Mouse (Mus musculus) embryonic facial prominence, embryonic 15.5 days (tissue): ENCODE measurements at regions not wholly inside any gene's neighbourhood (a gene's known extent, or its start where the extent isn't known, plus 50 kb on each side); places are given as distances from the start of the nearest gene placed in this dataset.

Experiments used
- ATAC-seq: fragments of 200-750 bp; cut with Nextera tagmentation; 2 replicates; pipeline ENCODE4 v1.8.0; 2017; ENCODE audit warnings: low read depth, moderate TSS enrichment; ENCODE audit not compliant: insufficient number of reproducible peaks, low FRiP score, low TSS enrichment
- H3K27ac ChIP-seq: fragments of 300-500 bp; sonication (generic); replicated peaks from 2 replicates; pipeline ENCODE4 v1.5.1; 2015; ENCODE audit warnings: mild to moderate bottlenecking, inconsistent platforms
- H3K27me3 ChIP-seq: fragments of 300-500 bp; sonication (generic); 2 replicates; pipeline ENCODE4 v1.6.1; 2015; ENCODE audit warnings: inconsistent platforms
- H3K36me3 ChIP-seq: fragments of 300-500 bp; sonication (generic); 2 replicates; pipeline ENCODE4 v1.6.1; 2015; ENCODE audit warnings: mild to moderate bottlenecking, inconsistent platforms
- H3K4me1 ChIP-seq: fragments of 300-500 bp; sonication (generic); 2 replicates; pipeline ENCODE4 v1.6.1; 2015; ENCODE audit warnings: inconsistent platforms
- H3K4me2 ChIP-seq: fragments of 300-500 bp; sonication (generic); replicated peaks from 2 replicates; pipeline ENCODE4 v1.6.1; 2015; ENCODE audit warnings: mild to moderate bottlenecking, inconsistent platforms
- H3K4me3 ChIP-seq: fragments of 300-500 bp; sonication (generic); replicated peaks from 2 replicates; pipeline ENCODE4 v1.5.1; 2015; ENCODE audit warnings: mild to moderate bottlenecking, inconsistent platforms
- H3K9ac ChIP-seq: fragments of 300-500 bp; sonication (generic); 2 replicates; pipeline ENCODE4 v1.6.1; 2015; ENCODE audit warnings: inconsistent platforms
- H3K9me3 ChIP-seq: fragments of 300-500 bp; sonication (generic); replicated peaks from 2 replicates; pipeline ENCODE4 v1.6.1; 2016; ENCODE audit warnings: inconsistent platforms
- WGBS: fragments of 180-500 bp; shearing (Covaris S2); methylation state at CpG from one replicate; pipeline ENCODE4 v1.1.7; 2015; 5-methylcytosine and 5-hydroxymethylcytosine counted together

- Histone ChIP-seq H3K27ac (no peak overlapping the region), H3K9ac (no peak overlapping the region), H3K4me3 (no peak overlapping the region), H3K9me3 (no peaks in the 10 kb centered on the region), H3K4me1 (no peaks in the 10 kb centered on the region), H3K4me2 (no peak overlapping the region), H3K27me3 (no peaks in the 10 kb centered on the region), H3K36me3 (no peaks in the 10 kb centered on the region)
- WGBS: 91% methylated on average over 1 of the region's 1 CpGs
- no peak for ATAC-seq
Observed at GRCm38 (mm10) chr12:32653096-32653495, 166.2 kb upstream of the Nampt start.

- no peaks in the 10 kb centered on the region for H3K9me3 ChIP-seq
- 76% methylated on average over 2 of the region's 2 CpGs for WGBS
- no peak overlapping the region for H3K4me2 ChIP-seq
- no peaks in the 10 kb centered on the region for H3K36me3 ChIP-seq
- no peaks in the 10 kb centered on the region for H3K4me1 ChIP-seq
- H3K9ac ChIP-seq: no peak overlapping the region
- no peak overlapping the region for H3K4me3 ChIP-seq
- no peak overlapping the region for H3K27ac ChIP-seq
- ATAC-seq: no peak
- H3K27me3 ChIP-seq: no peaks in the 10 kb centered on the region
Observed at GRCm38 (mm10) chr12:32656194-32656593, 163.2 kb upstream of the Nampt start.

GRCm38 (mm10) chr12:32661782-32662413 lies 157.4 kb upstream of the Nampt start:
- ATAC-seq: no peak
- Histone ChIP-seq H3K27me3 (no peaks in the 10 kb centered on the region), H3K9me3 (no peaks in the 10 kb centered on the region), H3K9ac (no peak overlapping the region), H3K4me3 (no peak overlapping the region), H3K27ac (no peak overlapping the region), H3K36me3 (no peaks in the 10 kb centered on the region), H3K4me1 (no peaks in the 10 kb centered on the region), H3K4me2 (no peak overlapping the region)
- WGBS: 63% methylated on average over 8 of the region's 8 CpGs

GRCm38 (mm10) chr12:32666040-32666439 lies 153.3 kb upstream of the Nampt start:
- Histone ChIP-seq H3K4me3 (no peak overlapping the region), H3K27me3 (no peaks in the 10 kb centered on the region), H3K4me1 (no peaks in the 10 kb centered on the region), H3K9me3 (no peaks in the 10 kb centered on the region), H3K4me2 (no peak overlapping the region), H3K27ac (no peak overlapping the region), H3K9ac (no peak overlapping the region), H3K36me3 (no peaks in the 10 kb centered on the region)
- 70% methylated on average over 1 of the region's 1 CpGs for WGBS
- ATAC-seq: no peak

GRCm38 (mm10) chr12:32677908-32678307 lies 141.4 kb upstream of the Nampt start:
- 67% methylated on average over 1 of the region's 1 CpGs for WGBS
- no peak for ATAC-seq
- H3K36me3 ChIP-seq: no peaks in the 10 kb centered on the region
- H3K4me2 ChIP-seq: no peak overlapping the region
- H3K4me1 ChIP-seq: no peaks in the 10 kb centered on the region
- H3K4me3 ChIP-seq: no peak overlapping the region
- H3K9me3 ChIP-seq: no peaks in the 10 kb centered on the region
- H3K9ac ChIP-seq: no peak overlapping the region
- no peak overlapping the region for H3K27ac ChIP-seq
- no peaks in the 10 kb centered on the region for H3K27me3 ChIP-seq

- no peaks in the 10 kb centered on the region for H3K27me3 ChIP-seq
- no peak overlapping the region for H3K4me2 ChIP-seq
- no peak overlapping the region for H3K4me3 ChIP-seq
- H3K4me1 ChIP-seq: no peaks in the 10 kb centered on the region
- ATAC-seq: no peak
- no peak overlapping the region for H3K9ac ChIP-seq
- H3K36me3 ChIP-seq: no peaks in the 10 kb centered on the region
- no peaks in the 10 kb centered on the region for H3K9me3 ChIP-seq
- WGBS: 56% methylated on average over 1 of the region's 1 CpGs
- H3K27ac ChIP-seq: no peak overlapping the region
Observed at GRCm38 (mm10) chr12:32678756-32679155, 140.6 kb upstream of the Nampt start.

GRCm38 (mm10) chr12:32681910-32682309 lies 137.4 kb upstream of the Nampt start:
- no peak overlapping the region for H3K9ac ChIP-seq
- H3K27me3 ChIP-seq: no peaks in the 10 kb centered on the region
- 85% methylated on average over 3 of the region's 3 CpGs for WGBS
- no peaks in the 10 kb centered on the region for H3K9me3 ChIP-seq
- no peak overlapping the region for H3K27ac ChIP-seq
- H3K4me3 ChIP-seq: no peak overlapping the region
- no peaks in the 10 kb centered on the region for H3K36me3 ChIP-seq
- no peak overlapping the region for H3K4me2 ChIP-seq
- H3K4me1 ChIP-seq: no peaks in the 10 kb centered on the region
- no peak for ATAC-seq

- no peak overlapping the region for H3K27ac ChIP-seq
- H3K4me3 ChIP-seq: no peak overlapping the region
- H3K9me3 ChIP-seq: no peaks in the 10 kb centered on the region
- no peak for ATAC-seq
- no peaks in the 10 kb centered on the region for H3K27me3 ChIP-seq
- H3K4me1 ChIP-seq: no peaks in the 10 kb centered on the region
- WGBS: 82% methylated on average over 2 of the region's 2 CpGs
- H3K9ac ChIP-seq: no peak overlapping the region
- no peaks in the 10 kb centered on the region for H3K36me3 ChIP-seq
- no peak overlapping the region for H3K4me2 ChIP-seq
Observed at GRCm38 (mm10) chr12:32683375-32683774, 136.0 kb upstream of the Nampt start.

- H3K9ac ChIP-seq: no peak overlapping the region
- ATAC-seq: no peak
- H3K27me3 ChIP-seq: no peaks in the 10 kb centered on the region
- H3K4me1 ChIP-seq: no peaks in the 10 kb centered on the region
- no peak overlapping the region for H3K27ac ChIP-seq
- H3K9me3 ChIP-seq: no peaks in the 10 kb centered on the region
- H3K36me3 ChIP-seq: no peaks in the 10 kb centered on the region
- H3K4me3 ChIP-seq: no peak overlapping the region
- no peak overlapping the region for H3K4me2 ChIP-seq
- WGBS: 87% methylated on average over 7 of the region's 7 CpGs
Observed at GRCm38 (mm10) chr12:32685788-32686385, 133.5 kb upstream of the Nampt start.

GRCm38 (mm10) chr12:32689361-32689760 lies 130.0 kb upstream of the Nampt start:
- WGBS: 90% methylated on average over 4 of the region's 4 CpGs

GRCm38 (mm10) chr12:32690096-32690495 lies 129.2 kb upstream of the Nampt start:
- H3K4me3 ChIP-seq: no peak overlapping the region
- no peak overlapping the region for H3K4me2 ChIP-seq
- H3K27ac ChIP-seq: no peak overlapping the region
- 0 out of 2 replicates have a peak, but pooled peaks cover 5% of the 10 kb centered on the region for H3K4me1 ChIP-seq
- no peaks in the 10 kb centered on the region for H3K27me3 ChIP-seq
- H3K9ac ChIP-seq: no peak overlapping the region
- no peaks in the 10 kb centered on the region for H3K36me3 ChIP-seq
- WGBS: 86% methylated on average over 2 of the region's 2 CpGs
- H3K9me3 ChIP-seq: no peaks in the 10 kb centered on the region
- no peak for ATAC-seq

More at GRCm38 (mm10) chr12:32689361-32689760, 130.0 kb upstream of the Nampt start:
- no peak overlapping the region for H3K4me2 ChIP-seq
- H3K27ac ChIP-seq: no peak overlapping the region
- no peak overlapping the region for H3K4me3 ChIP-seq
- no peaks in the 10 kb centered on the region for H3K27me3 ChIP-seq
- 0 out of 2 replicates have a peak, but pooled peaks cover 5% of the 10 kb centered on the region for H3K4me1 ChIP-seq
- no peak for ATAC-seq
- H3K9me3 ChIP-seq: no peaks in the 10 kb centered on the region
- no peaks in the 10 kb centered on the region for H3K36me3 ChIP-seq
- H3K9ac ChIP-seq: no peak overlapping the region
